10 mouse cellular contexts compared by ENCODE assay signal in genomic region chr7:118443371-118443770, GRCm38 (mm10). TPM values are rescaled to one million over a fixed set of nuclear protein-coding genes. Genes with fewer than 3 reads are reported as not detected.
DNase-seq lines count a peak whose midpoint lies in the region; ATAC-seq and TF ChIP-seq lines count a peak whose summit lies in the region.
"Had no signal": no experiment of that assay in that cellular context is flagged by ENCODE, and none has a peak within 500 bp of the region (broad histone marks: within the 10 kb centered on the region; RNA-seq: fewer than 3 reads in every experiment).

No protein-coding gene starts in this region.

- H3K4me1 ChIP-seq in kidney, embryonic 14.5 days (ENCODE audit: control insufficient read depth, insufficient read depth, low read length), result peaks cover 7% of the 10 kb centered on the region; the same call in 1 of the 2 replicates
- H3K4me1 ChIP-seq in kidney, adult 2 months (ENCODE audit: control insufficient read depth, insufficient read depth, low read length), result no peaks in the 10 kb centered on the region
- H3K4me1 ChIP-seq in embryonic facial prominence, embryonic 11.5 days (ENCODE audit: control insufficient read depth, insufficient read depth, low read length), result peaks cover 10% of the 10 kb centered on the region

- H3K9ac ChIP-seq in kidney, embryonic 14.5 days (ENCODE audit: low read depth, low read length), result no peak overlapping the region
- H3K9ac ChIP-seq in embryonic facial prominence, embryonic 11.5 days (replicated peaks; ENCODE audit: low read length), result no peak overlapping the region

- 3% methylated on average over 9 of the region's 9 CpGs for WGBS in kidney, embryonic 14.5 days
- 9% methylated on average over 9 of the region's 9 CpGs for WGBS in kidney, adult 2 months
- 2% methylated on average over 9 of the region's 9 CpGs for WGBS in embryonic facial prominence, embryonic 11.5 days

- H3K27ac ChIP-seq in kidney, embryonic 14.5 days (ENCODE audit: low read depth, low read length), result no peak overlapping the region
- no peak overlapping the region for H3K27ac ChIP-seq in kidney, adult 2 months (ENCODE audit: insufficient read depth, low read depth, low read length)
- H3K27ac ChIP-seq in embryonic facial prominence, embryonic 11.5 days (replicated peaks; ENCODE audit: low read depth, low read length), result no peak overlapping the region

- H3K4me2 ChIP-seq in kidney, embryonic 14.5 days (replicated peaks; ENCODE audit: low read depth, low read length), result no peak overlapping the region; the same call in 1 of the 2 replicates
- H3K4me2 ChIP-seq in embryonic facial prominence, embryonic 11.5 days (ENCODE audit: low read depth, low read length), result no peak overlapping the region

- ATAC-seq in kidney, embryonic 14.5 days (ENCODE audit: low FRiP score, low TSS enrichment), result 0 out of 2 replicates have a peak, but pooled peaks have one; percentile 13
- ATAC-seq in embryonic facial prominence, embryonic 11.5 days (replicated peaks; ENCODE audit: insufficient number of reproducible peaks, low FRiP score, low TSS enrichment, low read depth), result no peak
- ATAC-seq in erythroblast, adult 5-6 weeks (replicated peaks; ENCODE audit: low FRiP score, poor library complexity, severe bottlenecking), result no peak
- ATAC-seq: Patski had no signal

- H3K9me3 ChIP-seq in kidney, embryonic 14.5 days (ENCODE audit: control insufficient read depth, low read length), result no peaks in the 10 kb centered on the region
- no peaks in the 10 kb centered on the region for H3K9me3 ChIP-seq in embryonic facial prominence, embryonic 11.5 days (replicated peaks; ENCODE audit: control insufficient read depth, low read length)

- H3K27me3 ChIP-seq in kidney, embryonic 14.5 days (ENCODE audit: control insufficient read depth, insufficient read depth, low read length), result peaks cover 5% of the 10 kb centered on the region; the same call in 1 of the 2 replicates
- H3K27me3 ChIP-seq in kidney, adult 2 months (replicated peaks; ENCODE audit: control insufficient read depth, insufficient read depth, low read length), result no peaks in the 10 kb centered on the region
- H3K27me3 ChIP-seq in embryonic facial prominence, embryonic 11.5 days (ENCODE audit: control insufficient read depth, insufficient read depth, low read length), result peaks cover 5% of the 10 kb centered on the region; the same call in 1 of the 2 replicates
- H3K27me3 ChIP-seq: Patski had no signal

- no peak for TF ChIP-seq POLR2A in kidney, adult 2 months (IDR thresholded peaks at IDR 0.05; ENCODE audit: low read depth, low read length)

- DNase-seq in kidney, adult 2 months, result no peak
- peak; percentile 32 for DNase-seq in embryonic facial prominence, embryonic 11.5 days (ENCODE audit: low spot score)
- peak; percentile 76 to 77 for DNase-seq in layer of hippocampus, adult 18-20 months (ENCODE audit: low spot score in 2 of 2)
- peak; percentile 25 for DNase-seq in retina, embryonic 14.5 days (ENCODE audit: low spot score)
- DNase-seq in thymus, adult 18-20 months, result no peak
- DNase-seq in kidney, adult 11 months, result no peak
- DNase-seq: lung, postnatal 14 days had no signal

- no peaks in the 10 kb centered on the region for H3K36me3 ChIP-seq in kidney, embryonic 14.5 days (ENCODE audit: control insufficient read depth, insufficient read depth, low read length)
- H3K36me3 ChIP-seq in kidney, adult 2 months (ENCODE audit: control insufficient read depth, insufficient read depth, low read length), result no peaks in the 10 kb centered on the region
- no peaks in the 10 kb centered on the region for H3K36me3 ChIP-seq in embryonic facial prominence, embryonic 11.5 days (replicated peaks; ENCODE audit: control insufficient read depth, insufficient read depth, low read depth, low read length)

- no peak for TF ChIP-seq CTCF in kidney, adult 2 months (conservative IDR thresholded peaks at IDR 0.05; ENCODE audit: insufficient read depth, insufficient read length, low read depth, low read length)

- H3K4me3 ChIP-seq in kidney, embryonic 14.5 days (ENCODE audit: low read length), result no peak overlapping the region
- no peak overlapping the region for H3K4me3 ChIP-seq in kidney, adult 2 months (ENCODE audit: insufficient read depth, low read depth, low read length)
- H3K4me3 ChIP-seq in embryonic facial prominence, embryonic 11.5 days (ENCODE audit: low read depth, low read length), result no peak overlapping the region

RNA-seq across cellular contexts. Expression of gene Syt17, which starts 4.7 kb away (rescaled TPM):
- polyA plus RNA-seq in kidney, embryonic 14.5 days (2014; fragmentation: Nextera tagmentation; extraction: Ambion mirVana), result 6.2 and 11.4 TPM in 2 replicates
- 10.6 and 11.9 TPM in 2 replicates for polyA plus RNA-seq in kidney, adult 2 months (2012; rRNA removed)
- 2.3 TPM in 2 replicates for polyA plus RNA-seq in embryonic facial prominence, embryonic 11.5 days (2014; fragmentation: Nextera tagmentation; extraction: Ambion mirVana)
- total RNA-seq in layer of hippocampus, adult 18-20 months (2021), result 10 to 100 TPM; 87.5 to 95.5 TPM
- not detected in 2 replicates for total RNA-seq in erythroblast, adult 5-6 weeks (2015; ENCODE audit: low replicate concordance)
- not detected in 2 replicates for total RNA-seq in erythroblast, adult 5-6 weeks (2017; ENCODE audit: low replicate concordance)

RNA-seq across cellular contexts. Expression of gene Itpripl2, which starts 48.4 kb away (rescaled TPM):
- polyA plus RNA-seq in kidney, embryonic 14.5 days (2014; fragmentation: Nextera tagmentation; extraction: Ambion mirVana), result 2.5 and 3.1 TPM in 2 replicates
- polyA plus RNA-seq in kidney, adult 2 months (2012; rRNA removed), result 6.9 and 7.9 TPM in 2 replicates
- 1.3 and 1.8 TPM in 2 replicates for polyA plus RNA-seq in embryonic facial prominence, embryonic 11.5 days (2014; fragmentation: Nextera tagmentation; extraction: Ambion mirVana)
- total RNA-seq in layer of hippocampus, adult 18-20 months (2021), result 1 to 10 TPM; 2.9 to 3.3 TPM
- 5.0 and 5.6 TPM in 2 replicates for total RNA-seq in erythroblast, adult 5-6 weeks (2015; ENCODE audit: low replicate concordance)
- total RNA-seq in erythroblast, adult 5-6 weeks (2017; ENCODE audit: low replicate concordance), result 5.5 and 6.6 TPM in 2 replicates

Comparison
In these comparisons a context has a peak if more than half of its experiments do, and no peak if none do; other contexts are left out.
1. DNase-seq: peak in embryonic facial prominence, embryonic 11.5 days (single experiment), layer of hippocampus, adult 18-20 months (2 of 2) and retina, embryonic 14.5 days (single experiment); none in kidney, adult 2 months (single experiment), thymus, adult 18-20 months (0 of 2) and kidney, adult 11 months (single experiment).